Mouse (Mus musculus) hindbrain, embryonic 16.5 days (tissue): Measurements from ENCODE around the gene Catspere2. TPM values are rescaled to one million over a fixed set of nuclear protein-coding genes. Genes with fewer than 3 reads are reported as not detected.
"Not testable (repeated sequence)": the region's sequence is repeated elsewhere in the genome, so short reads cannot be mapped to it uniquely, and the experiment has no call there.

ENCODE experiments used
- ATAC-seq: fragments of 200-750 bp; cut with Nextera tagmentation; 2 replicates; pipeline ENCODE4 v1.8.0; 2017; ENCODE audit warnings: moderate TSS enrichment, moderate library complexity
- H3K27ac ChIP-seq: fragments of 300-500 bp; sonication (generic); 2 replicates; pipeline ENCODE4 v1.5.1; 2014; ENCODE audit warnings: low read depth, mild to moderate bottlenecking, control low read depth, low read length, moderate library complexity
- H3K27me3 ChIP-seq: fragments of 300-500 bp; sonication (generic); replicated peaks from 2 replicates; pipeline ENCODE4 v1.6.1; 2014; ENCODE audit warnings: low read length; ENCODE audit not compliant: control insufficient read depth, insufficient read depth
- H3K36me3 ChIP-seq: fragments of 300-500 bp; sonication (generic); 2 replicates; pipeline ENCODE4 v1.6.1; 2014; ENCODE audit warnings: mild to moderate bottlenecking, low read length, moderate library complexity, mixed read lengths; ENCODE audit not compliant: control insufficient read depth, insufficient read depth
- H3K4me1 ChIP-seq: fragments of 300-500 bp; sonication (generic); 2 replicates; pipeline ENCODE4 v1.6.1; 2014; ENCODE audit warnings: low read depth, low read length; ENCODE audit not compliant: control insufficient read depth, insufficient read depth
- H3K4me2 ChIP-seq: fragments of 300-500 bp; sonication (generic); 2 replicates; pipeline ENCODE4 v1.6.1; 2014; ENCODE audit warnings: mild to moderate bottlenecking, low read length, control low read depth, moderate library complexity
- H3K4me3 ChIP-seq: fragments of 300-500 bp; sonication (generic); 2 replicates; pipeline ENCODE4 v1.5.1; 2014; ENCODE audit warnings: mild to moderate bottlenecking, low read length, control low read depth, moderate library complexity
- H3K9ac ChIP-seq: fragments of 300-500 bp; sonication (generic); 2 replicates; pipeline ENCODE4 v1.6.1; 2014; ENCODE audit warnings: low read depth, mild to moderate bottlenecking, control low read depth, low read length, moderate library complexity
- H3K9me3 ChIP-seq: fragments of 300-500 bp; sonication (generic); 2 replicates; pipeline ENCODE4 v1.6.1; 2014; ENCODE audit warnings: mild to moderate bottlenecking, low read length, moderate library complexity; ENCODE audit not compliant: control insufficient read depth
- WGBS: fragments of 180-500 bp; shearing (Covaris S2); extraction: QIAGEN DNeasy Blood & Tissue Kit; methylation state at CpG from one replicate; pipeline ENCODE4 v1.1.7; 2014; 5-methylcytosine and 5-hydroxymethylcytosine counted together
- polyA plus RNA-seq: library from polyadenylated mRNA; unstranded; fragments of >200 nt; fragmentation: Nextera tagmentation; extraction: Ambion mirVana; gene quantifications from 2 replicates; pipeline ENCODE4 v1.2.1, GENCODE M21; 2015

Gene Catspere2
- polyA plus RNA-seq, 1 experiment from 2014 or later, result 0.44 TPM

DNA sequence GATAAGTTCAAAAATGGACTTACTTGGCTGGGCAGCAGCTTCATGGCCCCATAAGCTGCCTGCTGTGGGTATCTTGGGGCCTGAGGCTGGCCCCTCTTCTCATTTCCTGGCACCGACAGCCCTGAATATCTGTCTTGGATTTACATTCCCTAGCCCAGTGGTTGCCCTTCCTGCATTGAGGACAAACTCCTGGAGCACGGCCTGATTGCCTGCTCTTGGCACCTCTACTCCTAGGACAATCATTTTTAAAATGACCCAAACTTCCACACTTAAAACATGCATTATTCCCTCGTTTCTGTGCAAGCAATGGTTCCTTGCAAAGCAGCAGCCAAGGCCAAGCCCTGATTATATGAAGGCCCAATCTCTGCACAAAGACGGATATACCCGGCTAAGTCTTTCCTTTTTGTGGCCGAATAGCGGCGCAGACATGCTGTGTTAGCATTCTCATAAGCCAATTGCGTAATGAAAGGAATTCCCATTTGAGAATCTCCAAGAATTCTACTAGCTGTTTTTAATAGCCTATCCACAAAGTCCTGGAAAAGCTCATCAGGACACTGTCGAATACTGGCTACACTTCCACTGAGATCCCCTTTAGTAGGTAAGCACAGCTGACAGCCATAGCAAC, 222.6 kb downstream of the Catspere2 start:
- H3K4me2 ChIP-seq, result no peak overlapping the region
- no peaks in the 10 kb centered on the region for H3K27me3 ChIP-seq
- no peak overlapping the region for H3K9ac ChIP-seq
- no peaks in the 10 kb centered on the region for H3K36me3 ChIP-seq
- H3K9me3 ChIP-seq, result no peaks in the 10 kb centered on the region
- H3K27ac ChIP-seq, result no peak overlapping the region
- no peak for ATAC-seq
- no peak overlapping the region for H3K4me3 ChIP-seq
- WGBS, result 84% methylated on average over 10 of the region's 10 CpGs
- H3K4me1 ChIP-seq, result no peaks in the 10 kb centered on the region

DNA sequence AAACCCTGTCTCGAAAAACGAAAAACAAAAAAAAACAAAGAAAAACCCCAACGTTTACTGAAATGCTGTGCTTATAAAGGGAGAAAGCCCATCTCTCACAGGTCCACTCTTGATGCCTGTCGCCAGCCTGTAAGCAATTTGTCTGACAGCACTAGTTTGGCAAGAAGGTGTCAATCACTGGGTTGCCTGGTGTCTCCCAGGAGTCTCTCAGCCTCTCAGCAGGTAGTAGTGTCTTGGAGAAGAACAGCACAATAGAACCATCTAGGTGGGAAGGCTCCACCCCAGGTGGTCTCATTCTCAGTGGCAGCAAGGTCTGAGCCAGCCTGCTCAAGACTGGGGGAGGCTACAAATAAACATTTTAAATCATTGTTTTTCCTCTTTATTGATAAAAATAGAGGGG, 224.6 kb downstream of the Catspere2 start:
- H3K9me3 ChIP-seq, H3K27me3 ChIP-seq, H3K4me1 ChIP-seq, H3K4me2 ChIP-seq, ATAC-seq, H3K9ac ChIP-seq, H3K27ac ChIP-seq, H3K4me3 ChIP-seq, H3K36me3 ChIP-seq: not testable (repeated sequence)
- 87% methylated on average over 4 of the region's 4 CpGs for WGBS

DNA sequence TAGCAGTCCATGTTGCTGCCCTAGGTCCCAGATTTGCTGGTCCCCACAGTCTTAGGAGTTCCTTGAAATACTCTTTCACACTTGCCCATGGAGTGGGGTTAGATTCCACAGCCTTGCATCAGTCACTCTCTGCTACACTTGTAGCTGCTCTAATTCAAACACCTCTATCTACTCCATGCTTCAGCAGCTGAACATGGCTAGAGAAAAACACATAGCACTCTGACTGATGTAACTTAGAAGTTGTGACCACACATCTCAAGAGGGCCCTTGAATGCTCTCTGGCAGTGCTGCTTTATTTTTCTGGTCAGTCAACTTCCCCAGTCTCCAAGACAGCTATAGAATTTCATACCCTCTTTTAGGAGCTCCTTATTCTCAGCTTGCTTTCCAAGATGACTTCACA, 226.7 kb downstream of the Catspere2 start:
- Histone ChIP-seq H3K4me2 (no peak overlapping the region), H3K27me3 (no peaks in the 10 kb centered on the region), H3K4me1 (no peaks in the 10 kb centered on the region), H3K9ac (no peak overlapping the region), H3K36me3 (no peaks in the 10 kb centered on the region), H3K4me3 (no peak overlapping the region), H3K9me3 (no peaks in the 10 kb centered on the region), H3K27ac (no peak overlapping the region)
- no peak for ATAC-seq

DNA sequence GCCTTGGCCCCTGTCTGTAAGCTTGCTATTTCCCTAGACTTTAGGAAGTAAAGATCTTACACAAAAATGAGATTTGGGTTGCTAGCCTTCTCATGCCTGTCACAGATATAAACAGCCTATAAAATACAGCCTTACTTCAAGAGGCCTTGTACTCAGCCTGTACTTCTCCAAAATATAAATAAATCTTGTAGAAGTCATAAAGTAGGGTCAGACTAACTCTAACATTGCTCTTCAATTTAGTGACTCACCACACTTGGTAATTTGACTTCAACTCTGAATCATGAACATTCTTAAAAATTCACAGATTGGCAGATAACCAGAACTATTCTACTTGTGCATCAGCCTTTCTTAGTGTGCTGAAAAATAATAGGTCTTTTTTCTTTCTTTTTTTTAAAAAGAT, 233.9 kb downstream of the Catspere2 start:
- H3K4me3 ChIP-seq, result no peak overlapping the region
- H3K36me3 ChIP-seq, result no peaks in the 10 kb centered on the region
- H3K9ac ChIP-seq, result no peak overlapping the region
- no peak overlapping the region for H3K4me2 ChIP-seq
- no peaks in the 10 kb centered on the region for H3K4me1 ChIP-seq
- H3K27ac ChIP-seq, result no peak overlapping the region
- no peaks in the 10 kb centered on the region for H3K9me3 ChIP-seq
- no peaks in the 10 kb centered on the region for H3K27me3 ChIP-seq
- no peak for ATAC-seq

DNA sequence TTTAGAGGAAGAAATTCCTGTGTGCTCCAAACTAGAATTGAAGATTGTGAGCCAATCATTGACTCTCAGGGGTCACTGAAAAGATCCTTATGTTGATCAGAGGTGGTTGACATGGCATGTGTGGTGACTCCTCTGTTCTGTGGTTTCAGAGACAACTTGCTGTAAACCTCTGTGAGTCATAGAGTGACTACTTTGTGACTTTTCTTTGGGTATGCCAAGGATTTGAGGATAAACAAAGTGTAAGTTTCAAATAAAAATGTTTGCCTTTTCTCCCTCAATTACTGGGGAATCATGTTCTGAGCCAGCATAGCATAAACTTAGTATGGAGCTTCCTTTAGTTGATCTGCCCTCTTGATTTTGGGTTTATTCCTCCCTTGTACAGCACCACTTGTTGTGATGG, 235.1 kb downstream of the Catspere2 start:
- H3K9me3 ChIP-seq, result no peaks in the 10 kb centered on the region
- H3K27ac ChIP-seq, result no peak overlapping the region
- no peak overlapping the region for H3K9ac ChIP-seq
- no peak overlapping the region for H3K4me3 ChIP-seq
- H3K27me3 ChIP-seq, result no peaks in the 10 kb centered on the region
- no peak overlapping the region for H3K4me2 ChIP-seq
- no peak for ATAC-seq
- no peaks in the 10 kb centered on the region for H3K4me1 ChIP-seq
- H3K36me3 ChIP-seq, result no peaks in the 10 kb centered on the region

DNA sequence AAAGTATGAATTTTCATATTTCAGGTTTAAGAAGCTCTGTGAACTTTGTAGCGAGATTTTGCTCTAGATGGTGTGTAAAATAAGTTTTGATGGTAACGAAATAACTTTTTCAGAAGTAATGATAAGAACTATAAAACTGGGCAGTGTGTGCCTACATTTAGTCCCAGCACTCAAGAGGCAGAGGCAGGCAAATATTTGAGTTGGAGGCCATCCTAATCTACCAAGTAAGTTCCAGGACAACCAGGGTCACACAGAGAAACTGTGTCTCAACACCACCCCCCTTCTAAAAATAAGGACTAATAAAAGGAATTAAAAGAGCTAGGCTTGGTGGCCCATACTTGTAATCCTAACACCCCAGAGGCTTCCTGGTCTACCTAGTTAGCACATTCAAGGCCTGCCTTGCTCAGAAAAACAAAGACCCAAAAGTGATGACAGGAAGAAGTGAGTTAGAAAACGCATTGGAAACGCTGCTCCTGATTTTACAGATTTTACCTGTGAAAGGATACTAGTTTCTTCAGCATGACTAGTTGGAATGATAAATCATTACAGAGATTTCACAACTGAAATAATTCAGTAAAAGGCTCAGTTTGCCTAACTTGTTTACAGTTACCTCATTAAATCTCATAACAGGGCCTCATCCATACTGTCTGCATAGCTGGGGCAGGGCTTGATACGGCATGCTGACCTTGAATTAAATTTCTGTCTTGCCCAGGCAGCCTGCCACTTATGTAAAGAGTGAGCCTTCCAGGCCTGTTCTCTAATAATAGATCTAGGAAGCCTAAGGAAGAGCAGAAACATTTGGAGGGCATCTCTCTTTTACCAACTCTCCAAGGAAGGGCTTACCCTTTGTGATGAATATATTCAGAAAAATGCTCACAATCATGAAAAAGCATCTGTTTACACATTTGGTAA, 236.2 kb downstream of the Catspere2 start:
- H3K27me3 ChIP-seq, result no peaks in the 10 kb centered on the region
- H3K9ac ChIP-seq, result no peak overlapping the region
- no peaks in the 10 kb centered on the region for H3K36me3 ChIP-seq
- ATAC-seq, result no peak
- H3K9me3 ChIP-seq, result 0 out of 2 replicates have a peak, but pooled peaks cover 3% of the 10 kb centered on the region
- no peaks in the 10 kb centered on the region for H3K4me1 ChIP-seq
- H3K27ac ChIP-seq, result no peak overlapping the region
- WGBS, result 83% methylated on average over 5 of the region's 5 CpGs
- no peak overlapping the region for H3K4me3 ChIP-seq
- no peak overlapping the region for H3K4me2 ChIP-seq

Other genes starting within 250 kb of the Catspere2 start
- 55.4 and 57.4 TPM in 2 replicates for gene Adss, start 186.9 kb upstream of the Catspere2 start, polyA plus RNA-seq
- 20.1 and 21.0 TPM in 2 replicates for gene Desi2, start 204.0 kb downstream of the Catspere2 start, polyA plus RNA-seq